Mouse (Mus musculus): Measurements from ENCODE around the gene Sys1.

DNA sequence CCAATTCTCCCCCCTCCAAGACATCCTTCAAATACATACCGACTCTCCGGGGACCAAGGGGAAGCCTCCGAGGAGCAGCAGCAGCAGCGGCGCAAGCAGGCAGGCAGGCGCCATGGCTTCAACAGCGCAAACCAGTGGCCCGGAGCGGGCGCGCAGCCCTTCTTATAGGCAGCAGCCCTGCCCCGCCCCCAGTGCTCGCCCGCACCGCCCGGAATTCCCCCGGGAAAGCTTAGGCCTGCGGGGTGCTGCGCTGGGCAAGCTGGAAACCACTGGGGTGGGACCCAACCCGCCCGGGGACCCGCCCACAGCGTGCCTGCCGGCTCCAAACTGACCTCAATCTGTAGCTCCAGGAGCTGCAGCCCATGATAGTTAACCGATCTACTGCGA, 13.7 kb upstream of the Sys1 start:
- TF ChIP-seq CTCF (IDR thresholded peaks at IDR 0.05; ENCODE audit: low read depth, low read length) (no peak), POLR2A (IDR thresholded peaks at IDR 0.05; ENCODE audit: borderline replicate concordance, low read depth, low read length) (peak; percentile 95)

Measured in bone marrow macrophage, adult 2 months (primary cell).